8 mouse cellular contexts compared by ENCODE assay signal in genomic region chr17:28799291-28800160, GRCm38 (mm10). TPM values are rescaled to one million over a fixed set of nuclear protein-coding genes. Genes with fewer than 3 reads are reported as not detected.
A peak's percentile ranks its signal among the peaks of the same experiment; 100 is the strongest.
DNase-seq lines count a peak whose midpoint lies in the region; ATAC-seq lines count a peak whose summit lies in the region.

No protein-coding gene starts in this region.

- no peaks in the 10 kb centered on the region for H3K9me3 ChIP-seq in neural tube, embryonic 11.5 days (ENCODE audit: control insufficient read depth, low read length)
- no peaks in the 10 kb centered on the region for H3K9me3 ChIP-seq in embryonic facial prominence, embryonic 15.5 days (replicated peaks)
- no peaks in the 10 kb centered on the region for H3K9me3 ChIP-seq in intestine, embryonic 16.5 days (ENCODE audit: control insufficient read depth, low read length)
- no peaks in the 10 kb centered on the region for H3K9me3 ChIP-seq in midbrain, embryonic 14.5 days (ENCODE audit: control insufficient read depth, low read length)

- ATAC-seq in neural tube, embryonic 11.5 days (ENCODE audit: insufficient read depth, low FRiP score, low TSS enrichment): no peak
- no peak for ATAC-seq in embryonic facial prominence, embryonic 15.5 days (ENCODE audit: insufficient number of reproducible peaks, low FRiP score, low TSS enrichment, low read depth)
- no peak for ATAC-seq in intestine, embryonic 16.5 days
- ATAC-seq in midbrain, embryonic 14.5 days (ENCODE audit: low FRiP score, low TSS enrichment): no peak
- ATAC-seq in frontal cortex, adult (ENCODE audit: low TSS enrichment): no peak
- no peak for ATAC-seq in megakaryocyte progenitor cell, adult 5-6 weeks (replicated peaks; ENCODE audit: poor library complexity)

- no peaks in the 10 kb centered on the region for H3K36me3 ChIP-seq in neural tube, embryonic 11.5 days (ENCODE audit: control insufficient read depth, insufficient read depth, low read length)
- no peaks in the 10 kb centered on the region for H3K36me3 ChIP-seq in embryonic facial prominence, embryonic 15.5 days
- no peaks in the 10 kb centered on the region for H3K36me3 ChIP-seq in intestine, embryonic 16.5 days (ENCODE audit: control insufficient read depth, insufficient read depth, low read length)
- H3K36me3 ChIP-seq in midbrain, embryonic 14.5 days (ENCODE audit: control insufficient read depth, insufficient read depth, low read length): no peaks in the 10 kb centered on the region

- peaks cover 2% of the 10 kb centered on the region; the same call in 1 of the 2 replicates for H3K4me1 ChIP-seq in neural tube, embryonic 11.5 days (ENCODE audit: control insufficient read depth, insufficient read depth, low read length)
- peaks cover 23% of the 10 kb centered on the region for H3K4me1 ChIP-seq in embryonic facial prominence, embryonic 15.5 days
- peaks cover 13% of the 10 kb centered on the region for H3K4me1 ChIP-seq in intestine, embryonic 16.5 days (ENCODE audit: control insufficient read depth, insufficient read depth, low read length)
- H3K4me1 ChIP-seq in midbrain, embryonic 14.5 days (ENCODE audit: control insufficient read depth, insufficient read depth, low read length): peaks cover 17% of the 10 kb centered on the region

- no peak for DNase-seq in neural tube, embryonic 11.5 days (ENCODE audit: low spot score)
- no peak for DNase-seq in neural tube, embryonic 10.5 days (ENCODE audit: extremely low spot score, low spot score)
- peak; percentile 25 for DNase-seq in midbrain, embryonic 14.5 days
- DNase-seq in cerebellum, adult 18-20 months: no peak

- no peaks in the 10 kb centered on the region for H3K27me3 ChIP-seq in neural tube, embryonic 11.5 days (ENCODE audit: control insufficient read depth, insufficient read depth, low read length)
- no peaks in the 10 kb centered on the region for H3K27me3 ChIP-seq in embryonic facial prominence, embryonic 15.5 days
- H3K27me3 ChIP-seq in intestine, embryonic 16.5 days (replicated peaks; ENCODE audit: control insufficient read depth, insufficient read depth, low read length): no peaks in the 10 kb centered on the region
- no peaks in the 10 kb centered on the region for H3K27me3 ChIP-seq in midbrain, embryonic 14.5 days (ENCODE audit: control insufficient read depth, insufficient read depth, low read length)

- no peak overlapping the region for H3K9ac ChIP-seq in neural tube, embryonic 11.5 days (ENCODE audit: low read length)
- no peak overlapping the region for H3K9ac ChIP-seq in embryonic facial prominence, embryonic 15.5 days
- no peak overlapping the region for H3K9ac ChIP-seq in intestine, embryonic 16.5 days (ENCODE audit: low read depth, low read length)
- H3K9ac ChIP-seq in midbrain, embryonic 14.5 days (replicated peaks; ENCODE audit: low read length): no peak overlapping the region; the same call in 1 of the 2 replicates

- WGBS in neural tube, embryonic 11.5 days: 13% methylated on average over 14 of the region's 14 CpGs
- 13% methylated on average over 14 of the region's 14 CpGs for WGBS in embryonic facial prominence, embryonic 15.5 days
- 11% methylated on average over 14 of the region's 14 CpGs for WGBS in intestine, embryonic 16.5 days
- 16% methylated on average over 14 of the region's 14 CpGs for WGBS in midbrain, embryonic 14.5 days

- H3K4me2 ChIP-seq in neural tube, embryonic 11.5 days (ENCODE audit: low read depth): peak overlapping the region; percentile 72
- peak overlapping the region; percentile 92 for H3K4me2 ChIP-seq in embryonic facial prominence, embryonic 15.5 days (replicated peaks)
- peak overlapping the region; percentile 99 for H3K4me2 ChIP-seq in intestine, embryonic 16.5 days (ENCODE audit: low read depth, low read length)
- peak overlapping the region; percentile 98 for H3K4me2 ChIP-seq in midbrain, embryonic 14.5 days (ENCODE audit: low read length)

- H3K4me3 ChIP-seq in neural tube, embryonic 11.5 days (ENCODE audit: low read depth, low read length): no peak overlapping the region
- H3K4me3 ChIP-seq in embryonic facial prominence, embryonic 15.5 days (replicated peaks): peak overlapping the region; percentile 80
- peak overlapping the region; percentile 75 for H3K4me3 ChIP-seq in intestine, embryonic 16.5 days (ENCODE audit: low read length)
- peak overlapping the region; percentile 72 for H3K4me3 ChIP-seq in midbrain, embryonic 14.5 days (replicated peaks; ENCODE audit: low read depth, low read length)

- no peak overlapping the region for H3K27ac ChIP-seq in neural tube, embryonic 11.5 days (ENCODE audit: low read depth, low read length)
- H3K27ac ChIP-seq in embryonic facial prominence, embryonic 15.5 days (replicated peaks): 0 out of 2 replicates have a peak overlapping the region, but pooled peaks have one; percentile 98
- no peak overlapping the region for H3K27ac ChIP-seq in intestine, embryonic 16.5 days (ENCODE audit: low read length)
- H3K27ac ChIP-seq in midbrain, embryonic 14.5 days (replicated peaks; ENCODE audit: low read depth, low read length): peak overlapping the region; percentile 46

RNA-seq across cellular contexts. Expression of gene Brpf3, which starts 1.4 kb away (rescaled TPM):
- polyA plus RNA-seq in neural tube, embryonic 11.5 days (2014; fragmentation: Nextera tagmentation; extraction: Ambion mirVana): 9.0 and 9.3 TPM in 2 replicates
- 11.2 and 13.4 TPM in 2 replicates for polyA plus RNA-seq in embryonic facial prominence, embryonic 15.5 days (2015; fragmentation: Nextera tagmentation; extraction: Ambion mirVana)
- polyA plus RNA-seq in intestine, embryonic 16.5 days (2015; fragmentation: Nextera tagmentation; extraction: Ambion mirVana): 16.6 and 21.4 TPM in 2 replicates
- 4.7 and 8.2 TPM in 2 replicates for polyA plus RNA-seq in midbrain, embryonic 14.5 days (2014; fragmentation: Nextera tagmentation; extraction: Ambion mirVana)
- total RNA-seq in megakaryocyte progenitor cell, adult 5-6 weeks (2015): 29.5 and 29.9 TPM in 2 replicates
- total RNA-seq in megakaryocyte progenitor cell, adult 5-6 weeks (2017): 3.4 and 3.9 TPM in 2 replicates

RNA-seq across cellular contexts. Expression of gene Mapk13, which starts 30.4 kb away (rescaled TPM):
- polyA plus RNA-seq in neural tube, embryonic 11.5 days (2014; fragmentation: Nextera tagmentation; extraction: Ambion mirVana): 1.8 and 2.7 TPM in 2 replicates
- polyA plus RNA-seq in embryonic facial prominence, embryonic 15.5 days (2015; fragmentation: Nextera tagmentation; extraction: Ambion mirVana): 107 and 118 TPM in 2 replicates
- polyA plus RNA-seq in intestine, embryonic 16.5 days (2015; fragmentation: Nextera tagmentation; extraction: Ambion mirVana): 259 and 260 TPM in 2 replicates
- polyA plus RNA-seq in midbrain, embryonic 14.5 days (2014; fragmentation: Nextera tagmentation; extraction: Ambion mirVana): 0.19 and 0.61 TPM in 2 replicates
- total RNA-seq in megakaryocyte progenitor cell, adult 5-6 weeks (2015): 1.3 and 2.2 TPM in 2 replicates
- 1.1 and 4.8 TPM in 2 replicates for total RNA-seq in megakaryocyte progenitor cell, adult 5-6 weeks (2017)

RNA-seq across cellular contexts. Expression of gene Pnpla1, which starts 58.7 kb away (rescaled TPM):
- polyA plus RNA-seq in neural tube, embryonic 11.5 days (2014; fragmentation: Nextera tagmentation; extraction: Ambion mirVana): not detected in 2 replicates
- 6.7 and 7.9 TPM in 2 replicates for polyA plus RNA-seq in embryonic facial prominence, embryonic 15.5 days (2015; fragmentation: Nextera tagmentation; extraction: Ambion mirVana)
- polyA plus RNA-seq in intestine, embryonic 16.5 days (2015; fragmentation: Nextera tagmentation; extraction: Ambion mirVana): 1.7 and 1.9 TPM in 2 replicates
- polyA plus RNA-seq in midbrain, embryonic 14.5 days (2014; fragmentation: Nextera tagmentation; extraction: Ambion mirVana): 0.04 TPM in 1 of 2 replicates, not detected in the other
- 0.02 and 0.10 TPM in 2 replicates for total RNA-seq in megakaryocyte progenitor cell, adult 5-6 weeks (2015)
- total RNA-seq in megakaryocyte progenitor cell, adult 5-6 weeks (2017): 0.14 TPM in 1 of 2 replicates, not detected in the other

Comparison
In these comparisons a context has a peak if more than half of its experiments do, and no peak if none do; other contexts are left out.
1. H3K27ac ChIP-seq: peak in embryonic facial prominence, embryonic 15.5 days (single experiment) and midbrain, embryonic 14.5 days (single experiment); none in neural tube, embryonic 11.5 days (single experiment) and intestine, embryonic 16.5 days (single experiment).
2. RNA of gene Mapk13, which starts 30.4 kb away (polyA plus RNA-seq): 259 to 260 TPM in intestine, embryonic 16.5 days and 107 to 118 TPM in embryonic facial prominence, embryonic 15.5 days; 1.8 to 2.7 TPM in neural tube, embryonic 11.5 days and 0.19 to 0.61 TPM in midbrain, embryonic 14.5 days; every median in the first group is over 10 times any median in the second.
3. Peak in every context shown above with its lines, with median percentiles within 50 percentile points of each other: H3K4me2 ChIP-seq.